In genomic region chr6:135911131-135911530, GRCm38 (mm10) we compare ENCODE assay signal across 31 mouse cellular contexts.
DNase-seq lines count a peak whose midpoint lies in the region; ATAC-seq and TF ChIP-seq lines count a peak whose summit lies in the region.
"Had no signal": no experiment of that assay in that cellular context is flagged by ENCODE, and none has a peak within 500 bp of the region (broad histone marks: within the 10 kb centered on the region; RNA-seq: fewer than 3 reads in every experiment).

No protein-coding gene starts in this region.

- H3K9ac ChIP-seq in forebrain, embryonic 14.5 days (ENCODE audit: low read length), result no peak overlapping the region
- H3K9ac ChIP-seq in forebrain, embryonic 12.5 days, result no peak overlapping the region
- no peak overlapping the region for H3K9ac ChIP-seq in midbrain, postnatal 0 days (replicated peaks; ENCODE audit: low read length, poor library complexity, severe bottlenecking)
- H3K9ac ChIP-seq in midbrain, embryonic 15.5 days, result no peak overlapping the region
- H3K9ac ChIP-seq: embryonic facial prominence, embryonic 13.5 days; forebrain, embryonic 13.5 days; forebrain, postnatal 0 days; hindbrain, embryonic 13.5 days had no signal

- H3K27ac ChIP-seq in forebrain, embryonic 14.5 days (ENCODE audit: low read depth, low read length), result no peak overlapping the region
- H3K27ac ChIP-seq in forebrain, embryonic 12.5 days, result no peak overlapping the region
- peak overlapping the region; percentile 19; the same call in 1 of the 2 replicates for H3K27ac ChIP-seq in layer of hippocampus, adult 2 months
- no peak overlapping the region for H3K27ac ChIP-seq in midbrain, postnatal 0 days (ENCODE audit: low read depth, low read length)
- H3K27ac ChIP-seq in midbrain, embryonic 15.5 days, result no peak overlapping the region
- H3K27ac ChIP-seq: embryonic facial prominence, embryonic 10.5 days; embryonic facial prominence, embryonic 13.5 days; forebrain, embryonic 13.5 days; gastrocnemius, adult 2 months; heart, adult 2 months; hindbrain, embryonic 13.5 days had no signal

- no peak for ATAC-seq in forebrain, embryonic 14.5 days
- ATAC-seq in forebrain, embryonic 12.5 days (ENCODE audit: low FRiP score), result no peak
- no peak for ATAC-seq in midbrain, postnatal 0 days (ENCODE audit: low FRiP score)
- ATAC-seq in midbrain, embryonic 15.5 days (replicated peaks), result no peak
- ATAC-seq: activated CD4-positive, CD25-positive, alpha-beta regulatory T cell, adult 4 months; forebrain, embryonic 13.5 days; forebrain, postnatal 0 days; hindbrain, embryonic 16.5 days; inflammation-experienced regulatory T-cells, adult 6 months; intestine, embryonic 16.5 days; Patski had no signal

- H3K36me3 ChIP-seq in forebrain, embryonic 14.5 days (ENCODE audit: control insufficient read depth, insufficient read depth, low read length), result no peaks in the 10 kb centered on the region
- H3K36me3 ChIP-seq in forebrain, embryonic 12.5 days (replicated peaks), result no peaks in the 10 kb centered on the region
- H3K36me3 ChIP-seq in midbrain, postnatal 0 days (ENCODE audit: insufficient read depth, low read length), result no peaks in the 10 kb centered on the region
- H3K36me3 ChIP-seq in midbrain, embryonic 15.5 days (replicated peaks), result no peaks in the 10 kb centered on the region
- H3K36me3 ChIP-seq: embryonic facial prominence, embryonic 10.5 days; embryonic facial prominence, embryonic 13.5 days; G1E; hindbrain, embryonic 13.5 days had no signal

- peak; percentile 50 for DNase-seq in forebrain, embryonic 14.5 days (ENCODE audit: low spot score)
- no peak for DNase-seq in layer of hippocampus, adult 2 months (ENCODE audit: low spot score in 2 of 2)
- DNase-seq in layer of hippocampus, adult 18-20 months (ENCODE audit: low spot score in 2 of 2), result no peak
- DNase-seq in midbrain, postnatal 0 days (ENCODE audit: low spot score), result peak; percentile 59
- no peak for DNase-seq in thymus, adult 18-20 months
- DNase-seq: adrenal gland, adult 8-10 months; adrenal gland, postnatal 25 days; B cell, adult 2 months; cerebellum, adult 18-20 months; cerebellum, adult 9-10 months; cerebellum, postnatal 36 days; embryo, embryonic 11 days; forebrain, postnatal 0 days; gastrocnemius, adult 2 months; gastrocnemius, postnatal 25 days; heart, adult 2 months had no signal

- TF ChIP-seq CTCF in layer of hippocampus, adult 2 months (conservative IDR thresholded peaks at IDR 0.05), result no peak
- no peak for TF ChIP-seq CTCF in midbrain, postnatal 0 days (IDR thresholded peaks at IDR 0.05)

- no peaks in the 10 kb centered on the region; the same call in none of the 2 replicates for H3K4me1 ChIP-seq in forebrain, embryonic 14.5 days (ENCODE audit: control insufficient read depth, insufficient read depth, low read length)
- H3K4me1 ChIP-seq in forebrain, embryonic 12.5 days, result peaks cover 6% of the 10 kb centered on the region
- peaks cover 15% of the 10 kb centered on the region for H3K4me1 ChIP-seq in midbrain, postnatal 0 days (ENCODE audit: insufficient read depth, low read length)
- peaks cover 23% of the 10 kb centered on the region; the same call in 1 of the 2 replicates for H3K4me1 ChIP-seq in midbrain, embryonic 15.5 days

- H3K9me3 ChIP-seq in forebrain, embryonic 14.5 days (replicated peaks; ENCODE audit: control insufficient read depth, low read length), result no peaks in the 10 kb centered on the region
- H3K9me3 ChIP-seq in forebrain, embryonic 12.5 days, result no peaks in the 10 kb centered on the region
- no peaks in the 10 kb centered on the region for H3K9me3 ChIP-seq in midbrain, postnatal 0 days (ENCODE audit: low read length)
- H3K9me3 ChIP-seq in midbrain, embryonic 15.5 days, result no peaks in the 10 kb centered on the region
- H3K9me3 ChIP-seq: embryonic facial prominence, embryonic 10.5 days; embryonic facial prominence, embryonic 13.5 days; forebrain, embryonic 13.5 days; hindbrain, embryonic 13.5 days had no signal

- 81% methylated on average over 6 of the region's 6 CpGs for WGBS in forebrain, embryonic 14.5 days
- 83% methylated on average over 6 of the region's 6 CpGs for WGBS in forebrain, embryonic 12.5 days
- WGBS in midbrain, postnatal 0 days, result 47% methylated on average over 6 of the region's 6 CpGs
- WGBS in midbrain, embryonic 15.5 days, result 62% methylated on average over 6 of the region's 6 CpGs

- H3K27me3 ChIP-seq in forebrain, embryonic 14.5 days (replicated peaks; ENCODE audit: control insufficient read depth, insufficient read depth, low read length), result no peaks in the 10 kb centered on the region
- 0 out of 2 replicates have a peak, but pooled peaks cover 6% of the 10 kb centered on the region for H3K27me3 ChIP-seq in forebrain, embryonic 12.5 days
- no peaks in the 10 kb centered on the region for H3K27me3 ChIP-seq in midbrain, postnatal 0 days (ENCODE audit: insufficient read depth, low read length)
- no peaks in the 10 kb centered on the region for H3K27me3 ChIP-seq in midbrain, embryonic 15.5 days (replicated peaks)
- H3K27me3 ChIP-seq: CH12.LX; forebrain, embryonic 13.5 days had no signal

- no peak overlapping the region for H3K4me3 ChIP-seq in forebrain, embryonic 14.5 days (ENCODE audit: low read depth, low read length)
- H3K4me3 ChIP-seq in forebrain, embryonic 12.5 days (replicated peaks), result no peak overlapping the region
- H3K4me3 ChIP-seq in layer of hippocampus, adult 2 months, result no peak overlapping the region
- H3K4me3 ChIP-seq in midbrain, postnatal 0 days (ENCODE audit: low read depth, low read length), result no peak overlapping the region
- H3K4me3 ChIP-seq in midbrain, embryonic 15.5 days, result no peak overlapping the region
- H3K4me3 ChIP-seq: embryonic facial prominence, embryonic 10.5 days; embryonic facial prominence, embryonic 13.5 days; erythroblast, embryonic 14.5 days; forebrain, embryonic 13.5 days; gastrocnemius, adult 2 months; heart, adult 2 months; hindbrain, embryonic 13.5 days had no signal

- H3K4me2 ChIP-seq in forebrain, embryonic 14.5 days (ENCODE audit: low read length), result no peak overlapping the region
- H3K4me2 ChIP-seq in forebrain, embryonic 12.5 days, result no peak overlapping the region
- no peak overlapping the region for H3K4me2 ChIP-seq in midbrain, postnatal 0 days (ENCODE audit: low read depth, low read length, poor library complexity, severe bottlenecking)
- H3K4me2 ChIP-seq in midbrain, embryonic 15.5 days, result no peak overlapping the region
- H3K4me2 ChIP-seq: embryonic facial prominence, embryonic 13.5 days; forebrain, embryonic 13.5 days; heart, embryonic 11.5 days; hindbrain, embryonic 13.5 days had no signal

Comparison
In these comparisons a context has a peak if more than half of its experiments do, and no peak if none do; other contexts are left out.
1. DNase-seq: peak in forebrain, embryonic 14.5 days (single experiment) and midbrain, postnatal 0 days (single experiment); none in layer of hippocampus, adult 2 months (0 of 2), layer of hippocampus, adult 18-20 months (0 of 2) and thymus, adult 18-20 months (0 of 2).